Mouse (Mus musculus) gastrocnemius, adult 2 months (tissue): ENCODE measurements at regions not wholly inside any gene's neighbourhood (a gene's known extent, or its start where the extent isn't known, plus 50 kb on each side); places are given as distances from the start of the nearest gene placed in this dataset.

Source experiments
- DNase-seq: peaks from one replicate; pipeline ENCODE4 v3.0.0; 2022
- H3K27ac ChIP-seq: fragments of 200-600 bp; 2 replicates; pipeline ENCODE4 v1.8.1; 2022; ENCODE audit warnings: mild to moderate bottlenecking
- H3K4me3 ChIP-seq: fragments of 200-600 bp; 2 replicates; pipeline ENCODE4 v1.8.1; 2022; ENCODE audit warnings: mild to moderate bottlenecking, moderate library complexity
- CTCF ChIP-seq: fragments of 200-600 bp; IDR thresholded peaks from 2 replicates; pipeline ENCODE4 v1.8.1; 2022; ENCODE audit warnings: antibody characterized with exemption, mild to moderate bottlenecking, moderate library complexity
- intact Hi-C: fragments of 180-260 bp; cut with DNase I; formaldehyde crosslinking; loops from one replicate; pipeline ENCODE4 v1.15.1; 2025

- intact Hi-C loops: no loop called here
- peak; percentile 44 for TF ChIP-seq CTCF
- DNase-seq: no peak
- Histone ChIP-seq H3K4me3 (no peak overlapping the region), H3K27ac (no peak overlapping the region)
Observed at GRCm38 (mm10) chrX:107577501-107577900, 90.3 kb upstream of the Tbx22 start.
